Mouse (Mus musculus) CD4-positive, CD25-positive, alpha-beta regulatory T cell, adult 2 months (primary cell): ENCODE measurements around the gene Cog7.

ENCODE experiments used
- DNase-seq: peaks from one replicate; pipeline ENCODE4 v3.0.0-alpha.2; 2012; ENCODE audit warnings: low read depth, low spot score

Cog7 gene

GRCm38 (mm10) chr7:121899311-121899710 is 82.2 kb downstream of the Cog7 start:
- DNase-seq = peak; percentile 41

GRCm38 (mm10) chr7:121896689-121897088 is 84.8 kb downstream of the Cog7 start:
- DNase-seq = no peak

GRCm38 (mm10) chr7:121890636-121891360 is 90.7 kb downstream of the Cog7 start:
- DNase-seq = no peak

- DNase-seq = no peak
Observed at GRCm38 (mm10) chr7:121880246-121880645, 101.3 kb downstream of the Cog7 start.

GRCm38 (mm10) chr7:121874784-121875183 is 106.7 kb downstream of the Cog7 start:
- no peak for DNase-seq

- no peak for DNase-seq
Observed at GRCm38 (mm10) chr7:121873998-121874397, 107.5 kb downstream of the Cog7 start.

- no peak for DNase-seq
Observed at GRCm38 (mm10) chr7:121871631-121872030, 109.9 kb downstream of the Cog7 start.

GRCm38 (mm10) chr7:121864858-121865585 is 116.5 kb downstream of the Cog7 start, which contains the start of gene Scnn1b:
Scnn1b (plus strand) TSS chr7:121865038.
- no peak for DNase-seq

- peak; percentile 4 for DNase-seq
Observed at GRCm38 (mm10) chr7:121858939-121859338, 122.6 kb downstream of the Cog7 start.

GRCm38 (mm10) chr7:121857177-121857884 is 124.2 kb downstream of the Cog7 start:
- DNase-seq = no peak

- DNase-seq = no peak
Observed at GRCm38 (mm10) chr7:121848537-121849168, 132.9 kb downstream of the Cog7 start.

GRCm38 (mm10) chr7:121845964-121846363 is 135.5 kb downstream of the Cog7 start:
- DNase-seq = no peak

- DNase-seq = no peak
Observed at GRCm38 (mm10) chr7:121842234-121842633, 139.3 kb downstream of the Cog7 start.

- DNase-seq = no peak
Observed at GRCm38 (mm10) chr7:121840810-121841209, 140.7 kb downstream of the Cog7 start.

GRCm38 (mm10) chr7:121836827-121837226 is 144.7 kb downstream of the Cog7 start:
- DNase-seq = no peak

GRCm38 (mm10) chr7:121835392-121835791 is 146.1 kb downstream of the Cog7 start:
- DNase-seq = peak; percentile 4
